Mouse (Mus musculus): ENCODE data around the gene Golga4.

The Golga4 gene

GRCm38 (mm10) chr9:118624146-118624545, 118.1 kb downstream of the Golga4 start:
- DNase-seq (ENCODE audit: low spot score in 2 of 2) = no peak

GRCm38 (mm10) chr9:118629763-118630379, 123.8 kb downstream of the Golga4 start:
- DNase-seq (ENCODE audit: low spot score in 2 of 2) = no peak
